Mouse (Mus musculus) kidney, postnatal 0 days (tissue): ENCODE measurements around the gene Isg15. TPM values are rescaled to one million over a fixed set of nuclear protein-coding genes. Genes with fewer than 3 reads are reported as not detected.

ENCODE experiments used
- ATAC-seq: fragments of 200-750 bp; cut with Nextera tagmentation; replicated peaks from 2 replicates; pipeline ENCODE4 v1.8.0; 2017; ENCODE audit warnings: low read depth, moderate number of reproducible peaks, moderate TSS enrichment, moderate library complexity; ENCODE audit not compliant: low FRiP score
- DNase-seq: peaks from one replicate; pipeline ENCODE4 v3.0.0-alpha.2; 2016; ENCODE audit warnings: low spot score
- H3K27ac ChIP-seq: fragments of 300-500 bp; sonication (generic); 2 replicates; pipeline ENCODE4 v1.5.1; 2014; ENCODE audit warnings: mild to moderate bottlenecking
- H3K27me3 ChIP-seq: fragments of 300-500 bp; sonication (generic); 2 replicates; pipeline ENCODE4 v1.6.1; 2014; ENCODE audit warnings: low read length, mixed read lengths; ENCODE audit not compliant: insufficient read depth
- H3K36me3 ChIP-seq: fragments of 300-500 bp; sonication (generic); 2 replicates; pipeline ENCODE4 v1.6.1; 2014; ENCODE audit warnings: low read length, mixed read lengths; ENCODE audit not compliant: insufficient read depth
- H3K4me1 ChIP-seq: fragments of 300-500 bp; sonication (generic); replicated peaks from 2 replicates; pipeline ENCODE4 v1.6.1; 2014; ENCODE audit warnings: antibody characterized with exemption, low read length, mixed read lengths; ENCODE audit not compliant: insufficient read depth
- H3K4me2 ChIP-seq: fragments of 300-500 bp; sonication (generic); 2 replicates; pipeline ENCODE4 v1.6.1; 2014; ENCODE audit warnings: mild to moderate bottlenecking, low read length, moderate library complexity, mixed read lengths
- H3K4me3 ChIP-seq: fragments of 300-500 bp; sonication (generic); replicated peaks from 2 replicates; pipeline ENCODE4 v1.5.1; 2014; ENCODE audit warnings: low read depth, low read length
- H3K9ac ChIP-seq: fragments of 300-500 bp; sonication (generic); 2 replicates; pipeline ENCODE4 v1.6.1; 2014; ENCODE audit warnings: low read depth, low read length
- H3K9me3 ChIP-seq: fragments of 300-500 bp; sonication (generic); replicated peaks from 2 replicates; pipeline ENCODE4 v1.6.1; 2016; ENCODE audit warnings: low read length, inconsistent platforms, mixed read lengths
- CTCF ChIP-seq: IDR thresholded peaks from 2 replicates; pipeline ENCODE4 v1.5.1; 2016; ENCODE audit warnings: antibody characterized with exemption, low read depth, mild to moderate bottlenecking, moderate library complexity
- WGBS: fragments of 180-500 bp; shearing (Covaris S2); extraction: QIAGEN DNeasy Blood & Tissue Kit; methylation state at CpG from one replicate; pipeline ENCODE4 v1.1.7; 2014; 5-methylcytosine and 5-hydroxymethylcytosine counted together
- polyA plus RNA-seq: library from polyadenylated mRNA; unstranded; fragments of >200 nt; fragmentation: Nextera tagmentation; extraction: Ambion mirVana; gene quantifications from 2 replicates; pipeline ENCODE4 v1.2.1, GENCODE M21; 2015

The Isg15 gene
- polyA plus RNA-seq, 1 experiment from 2014 or later = 20.6 TPM

GRCm38 (mm10) chr4:156208872-156209271 lies 8.3 kb upstream of the Isg15 start:
- Histone ChIP-seq H3K27ac (no peak overlapping the region), H3K4me2 (no peak overlapping the region), H3K4me1 (peaks cover 3% of the 10 kb centered on the region; the same call in 1 of the 2 replicates), H3K4me3 (no peak overlapping the region), H3K9me3 (no peaks in the 10 kb centered on the region), H3K9ac (no peak overlapping the region), H3K36me3 (no peaks in the 10 kb centered on the region), H3K27me3 (no peaks in the 10 kb centered on the region)
- 80% methylated on average over 4 of the region's 4 CpGs for WGBS
- no peak for ATAC-seq
- TF ChIP-seq CTCF = no peak
- no peak for DNase-seq

- Histone ChIP-seq H3K9me3 (no peaks in the 10 kb centered on the region), H3K4me1 (peaks cover 9% of the 10 kb centered on the region; the same call in 1 of the 2 replicates), H3K27ac (peak overlapping the region; percentile 88), H3K4me3 (peak overlapping the region; percentile 66), H3K9ac (peak overlapping the region; percentile 73), H3K27me3 (no peaks in the 10 kb centered on the region), H3K4me2 (peak overlapping the region; percentile 98), H3K36me3 (no peaks in the 10 kb centered on the region)
- ATAC-seq (peak; percentile 44), DNase-seq (peak; percentile 54)
- no peak for TF ChIP-seq CTCF
- under 1% methylated on average over 49 of the region's 49 CpGs for WGBS
These were observed 3.0 kb upstream of the Isg15 start for GRCm38 (mm10) chr4:156203413-156204131.

GRCm38 (mm10) chr4:156203001-156203412 lies 2.4 kb upstream of the Isg15 start, which contains the start of gene AW011738:
TSS of gene AW011738 (plus strand) at chr4:156203304.
- peak within 1 kb of the TSS; percentile 66 for H3K4me3 ChIP-seq
- H3K4me2 ChIP-seq = peak within 1 kb of the TSS; percentile 98
- H3K27me3 ChIP-seq = no peaks in the 10 kb centered on the region
- DNase-seq = peak; percentile 84
- H3K9ac ChIP-seq = peak within 1 kb of the TSS; percentile 73
- peaks cover 9% of the 10 kb centered on the region; the same call in 1 of the 2 replicates for H3K4me1 ChIP-seq
- no peaks in the 10 kb centered on the region for H3K36me3 ChIP-seq
- H3K9me3 ChIP-seq = no peaks in the 10 kb centered on the region
- 0% methylated on average over 38 of the region's 39 CpGs for WGBS
- H3K27ac ChIP-seq = peak within 1 kb of the TSS; percentile 88
- ATAC-seq = peak; percentile 70
- TF ChIP-seq CTCF = no peak

- no peaks in the 10 kb centered on the region for H3K36me3 ChIP-seq
- peak overlapping the region; percentile 66 for H3K4me3 ChIP-seq
- 44% methylated on average over 12 of the region's 12 CpGs for WGBS
- TF ChIP-seq CTCF = no peak
- no peak for DNase-seq
- H3K27ac ChIP-seq = peak overlapping the region; percentile 88; the same call in 1 of the 2 replicates
- H3K27me3 ChIP-seq = no peaks in the 10 kb centered on the region
- H3K4me1 ChIP-seq = peaks cover 9% of the 10 kb centered on the region; the same call in 1 of the 2 replicates
- no peak for ATAC-seq
- no peaks in the 10 kb centered on the region for H3K9me3 ChIP-seq
- H3K4me2 ChIP-seq = peak overlapping the region; percentile 98
- H3K9ac ChIP-seq = peak overlapping the region; percentile 73
These were observed 1.9 kb upstream of the Isg15 start for GRCm38 (mm10) chr4:156202462-156202893.

- H3K4me1 ChIP-seq = peaks cover 30% of the 10 kb centered on the region
- H3K27me3 ChIP-seq = no peaks in the 10 kb centered on the region
- no peaks in the 10 kb centered on the region for H3K36me3 ChIP-seq
- H3K9ac ChIP-seq = peak overlapping the region; percentile 65
- peak overlapping the region; percentile 53 for H3K4me2 ChIP-seq
- ATAC-seq = peak; percentile 94
- peak; percentile 97 for DNase-seq
- H3K27ac ChIP-seq = peak overlapping the region; percentile 93
- H3K9me3 ChIP-seq = no peaks in the 10 kb centered on the region
- TF ChIP-seq CTCF = peak; percentile 58
- H3K4me3 ChIP-seq = peak overlapping the region; percentile 96
- WGBS = under 1% methylated on average over 26 of the region's 26 CpGs
These were observed 2.8 kb downstream of the Isg15 start for GRCm38 (mm10) chr4:156197829-156198205.

- Histone ChIP-seq H3K27ac (peak within 1 kb of the TSS; percentile 93), H3K4me3 (peak within 1 kb of the TSS; percentile 96), H3K4me2 (peak within 1 kb of the TSS; percentile 96), H3K9ac (peak within 1 kb of the TSS; percentile 90), H3K36me3 (0 out of 2 replicates have a peak, but pooled peaks cover 5% of the 10 kb centered on the region), H3K9me3 (no peaks in the 10 kb centered on the region), H3K27me3 (no peaks in the 10 kb centered on the region), H3K4me1 (peaks cover 31% of the 10 kb centered on the region)
- under 1% methylated on average over 44 of the region's 88 CpGs for WGBS
- no peak for DNase-seq
- no peak for TF ChIP-seq CTCF
- ATAC-seq = peak; percentile 74
These were observed 3.3 kb downstream of the Isg15 start, which contains the start of gene Agrn for GRCm38 (mm10) chr4:156197131-156197828. TSS of gene Agrn (minus strand) at chr4:156197488.
